Mouse (Mus musculus) frontal cortex, postnatal 36 days (tissue): ENCODE results near the gene Klhl32.
A peak's percentile ranks its signal among the peaks of the same experiment; 100 is the strongest.
"Not testable (repeated sequence)": the region's sequence is repeated elsewhere in the genome, so short reads cannot be mapped to it uniquely, and the experiment has no call there.

Experiments
- DNase-seq, 2 experiments: peaks; one replicate each; pipeline ENCODE4 v3.0.0; 2022; ENCODE audit warnings: low spot score in 2 of 2

Klhl32 gene

DNA sequence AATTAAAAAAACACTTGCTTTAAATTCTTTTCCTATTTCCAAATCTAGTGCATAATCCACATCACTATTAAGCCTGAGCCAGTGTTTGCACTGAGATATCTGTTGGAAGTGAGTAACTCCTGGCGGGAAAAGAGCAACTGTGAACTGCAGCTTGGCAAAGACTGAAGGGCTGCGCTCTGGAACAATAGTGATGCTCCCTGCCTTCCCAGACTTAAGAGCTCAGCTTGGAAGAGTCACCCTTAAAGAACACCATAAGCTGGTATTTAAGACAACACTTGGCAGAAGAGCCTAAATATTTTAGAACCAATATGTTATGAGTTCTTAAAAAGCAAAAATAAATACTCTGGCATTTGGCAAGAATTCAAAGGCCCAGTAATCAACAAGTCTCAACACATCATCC is 55.7 kb downstream of the Klhl32 start:
- DNase-seq: no peak

DNA sequence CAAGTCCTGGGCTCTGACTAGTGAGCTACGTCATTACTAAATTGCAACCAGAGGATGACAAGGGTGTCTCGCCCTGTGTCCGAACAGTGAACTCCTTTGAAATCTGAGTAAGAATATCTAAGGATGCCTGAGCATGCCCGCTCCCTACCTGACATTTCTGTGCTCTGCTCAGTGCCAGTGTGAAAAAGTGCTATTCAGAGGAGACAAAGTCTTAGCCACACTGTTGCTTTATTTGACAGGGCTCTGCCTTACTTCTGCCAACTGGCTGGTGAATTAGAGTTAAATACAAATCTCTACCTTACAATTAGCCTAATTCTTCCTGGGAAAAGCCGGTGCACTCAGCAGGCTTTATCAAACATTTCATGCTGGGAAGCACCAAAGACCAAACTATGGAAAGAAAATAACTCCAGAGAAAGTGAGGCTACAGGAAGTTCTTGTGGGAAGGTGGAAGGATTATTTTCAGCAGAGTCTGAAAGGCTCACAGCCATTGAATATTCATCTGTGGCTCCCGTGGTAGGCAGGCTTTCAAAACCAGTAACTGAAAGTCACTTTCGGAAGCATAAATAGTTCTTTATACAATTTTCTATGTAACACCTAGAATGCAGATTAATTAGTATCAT is 57.1 kb downstream of the Klhl32 start:
- peak in 1 of 2 experiments; percentile 11 for DNase-seq

DNA sequence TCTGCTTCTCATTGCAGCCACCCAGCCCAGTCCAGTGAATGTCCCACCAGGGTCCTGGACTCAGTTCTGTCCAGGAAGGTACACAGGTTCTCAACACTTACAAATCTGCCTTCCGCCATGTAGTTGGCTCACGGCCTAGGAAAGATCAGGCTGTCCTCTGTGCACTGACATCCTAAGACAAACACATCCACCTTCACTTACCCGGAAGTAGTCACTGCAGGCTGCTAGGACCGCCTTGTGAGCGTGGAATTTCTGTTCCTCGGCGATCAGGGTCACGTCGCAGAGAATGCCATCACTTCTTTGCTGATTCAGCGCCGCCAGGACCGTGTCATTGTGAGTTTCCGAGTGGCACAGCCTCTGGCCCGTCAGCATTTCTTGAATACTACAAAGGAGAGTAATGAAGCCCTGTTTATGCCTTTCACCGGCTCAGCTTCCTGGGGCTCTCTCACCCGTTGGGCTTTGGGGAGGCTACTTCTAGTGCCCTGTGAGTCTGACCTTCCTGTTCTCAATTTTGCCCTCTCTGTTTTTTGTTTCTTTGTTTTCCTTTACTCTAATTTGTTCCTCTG is 58.4 kb downstream of the Klhl32 start:
- DNase-seq: no peak

GRCm38 (mm10) chr4:24789331-24789730 is 61.6 kb downstream of the Klhl32 start:
- no peak for DNase-seq

- DNase-seq: no peak
Measured at GRCm38 (mm10) chr4:24785757-24786532, 65.0 kb downstream of the Klhl32 start.

- DNase-seq: no peak
Measured at GRCm38 (mm10) chr4:24765919-24766318, 85.0 kb downstream of the Klhl32 start.

- DNase-seq: no peak
Measured at GRCm38 (mm10) chr4:24765469-24765868, 85.5 kb downstream of the Klhl32 start.

DNA sequence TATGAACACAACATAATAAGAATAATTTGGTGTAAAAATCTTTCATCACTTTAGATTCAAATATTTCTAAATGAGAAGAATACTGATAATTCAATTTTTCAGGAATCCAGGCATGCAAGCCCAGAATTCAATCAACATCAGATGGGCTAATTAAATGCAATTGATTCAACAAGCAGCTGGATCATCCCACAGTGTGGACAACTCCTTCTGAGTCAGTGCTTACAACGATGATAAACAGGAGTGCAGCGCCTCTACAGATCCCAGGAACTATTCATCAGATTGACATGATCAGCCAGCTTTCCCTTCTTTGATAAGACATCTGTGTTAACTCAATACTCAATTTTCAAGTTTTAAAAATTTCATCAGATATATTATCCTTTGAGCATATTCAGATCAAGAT is 86.4 kb downstream of the Klhl32 start:
- DNase-seq: no peak

- no peak for DNase-seq
Measured at GRCm38 (mm10) chr4:24763451-24763850, 87.5 kb downstream of the Klhl32 start.

- peak in 1 of 2 experiments; percentile 16 for DNase-seq
Measured at GRCm38 (mm10) chr4:24758954-24759353, 92.0 kb downstream of the Klhl32 start.

GRCm38 (mm10) chr4:24752517-24753208 is 98.3 kb downstream of the Klhl32 start:
- DNase-seq: peak in 1 of 2 experiments; percentile 19

DNA sequence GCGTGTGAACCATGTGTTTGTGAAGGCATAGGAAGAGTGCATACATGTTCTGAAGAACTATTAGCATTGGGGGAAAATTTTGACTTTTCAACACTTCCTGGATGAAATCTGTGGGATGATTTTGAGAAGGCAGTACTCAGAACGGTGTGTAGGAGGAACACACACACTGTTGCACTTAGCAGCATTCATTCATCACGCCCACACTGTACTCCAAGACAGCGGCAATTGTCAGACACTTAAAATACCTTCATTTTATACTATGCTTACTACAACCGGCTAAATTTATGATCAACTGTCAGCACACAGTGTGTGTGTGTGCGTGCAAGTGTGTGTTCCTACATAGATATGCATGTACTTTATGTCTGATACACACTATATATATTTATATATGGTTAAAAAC is 113.8 kb downstream of the Klhl32 start:
- peak; percentile 17 to 52 for DNase-seq

DNA sequence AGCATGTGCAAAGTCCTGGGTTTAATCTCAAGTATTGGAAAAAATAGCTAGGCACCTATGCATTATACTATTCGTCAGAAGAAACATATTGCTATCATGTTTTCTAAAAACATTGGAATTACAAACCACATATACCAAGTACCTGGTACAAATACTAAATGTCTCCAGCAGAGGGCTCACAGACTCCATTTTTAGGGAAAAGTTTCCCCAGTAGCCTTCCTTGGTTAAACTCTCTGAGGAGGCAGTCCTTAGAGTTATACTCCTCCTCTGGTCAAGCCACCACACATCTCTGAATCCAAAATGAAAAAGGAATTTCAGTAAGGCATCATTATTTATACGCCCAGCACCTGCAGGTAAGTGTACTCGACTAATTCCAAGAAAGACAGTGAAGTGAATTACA is 130.1 kb downstream of the Klhl32 start:
- DNase-seq: peak; percentile 53 to 82

DNA sequence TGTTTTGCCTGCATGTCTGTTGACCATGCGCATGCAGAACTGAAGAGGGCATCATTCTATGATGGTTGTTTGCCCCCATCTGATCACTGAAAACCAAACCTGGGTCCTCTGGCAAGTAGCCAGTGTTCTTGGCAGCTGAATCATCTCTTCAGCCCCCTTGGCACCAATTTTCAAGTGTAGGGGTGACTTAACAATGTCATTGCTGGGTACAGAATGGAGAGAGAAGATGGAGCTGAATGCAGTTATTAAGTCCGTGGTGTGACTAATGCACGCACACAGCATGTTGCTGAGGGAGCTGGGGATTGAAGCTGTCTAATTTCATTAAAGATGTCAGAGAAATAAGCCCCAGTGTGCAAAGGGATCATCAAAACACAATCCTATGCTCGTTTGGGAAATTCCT is 135.4 kb downstream of the Klhl32 start:
- DNase-seq: no peak

GRCm38 (mm10) chr4:24714367-24714766 is 136.6 kb downstream of the Klhl32 start:
- no peak for DNase-seq

DNA sequence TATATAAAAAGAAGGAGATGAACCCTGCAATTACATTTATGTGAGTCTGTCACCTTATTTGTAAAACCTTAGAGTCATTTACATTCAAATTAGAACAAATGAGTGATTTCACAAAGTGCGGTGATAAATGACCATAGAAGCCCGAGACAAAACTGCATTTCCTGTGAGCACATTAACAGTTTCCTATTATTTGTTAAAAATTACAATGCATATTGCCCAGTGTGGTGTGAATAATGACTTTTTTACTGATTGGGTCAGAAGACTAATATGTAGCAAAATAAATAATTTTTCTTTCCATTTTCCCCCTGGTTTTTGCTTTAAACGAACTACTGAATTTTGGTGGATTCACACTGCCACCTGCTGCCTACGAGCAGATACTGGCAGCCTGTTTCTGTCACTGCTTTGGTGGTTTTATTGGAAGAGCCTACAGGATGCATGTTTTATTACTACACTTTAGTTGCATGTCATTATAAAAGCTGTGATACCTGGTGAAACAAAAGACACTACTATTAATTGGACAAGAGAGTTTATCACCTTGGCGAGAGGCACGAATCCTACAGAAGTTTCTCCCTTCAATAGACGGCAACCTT is 152.3 kb downstream of the Klhl32 start:
- peak in 1 of 2 experiments; percentile 51 for DNase-seq

DNA sequence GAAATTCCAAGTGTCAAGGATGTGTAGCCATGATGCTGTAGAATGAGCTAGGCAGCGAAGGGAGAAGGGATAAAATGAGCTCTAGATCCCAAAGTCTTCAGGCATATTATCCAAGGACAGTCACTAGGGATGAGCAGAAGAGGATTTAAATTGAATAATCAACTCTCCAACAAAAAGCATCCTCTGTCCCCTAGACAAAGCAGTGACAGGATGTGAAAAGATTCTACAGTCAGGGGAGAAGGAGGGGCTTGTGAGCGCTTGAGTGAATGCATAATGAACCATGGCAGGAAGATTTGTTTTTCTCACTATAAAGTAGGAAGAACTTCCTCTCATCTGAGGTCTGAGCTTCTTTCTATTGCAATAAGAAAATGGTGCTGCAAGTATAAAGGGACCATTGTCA is 170.8 kb downstream of the Klhl32 start:
- no peak for DNase-seq

- DNase-seq: peak in 1 of 2 experiments; percentile 23
Measured at GRCm38 (mm10) chr4:24670007-24670406, 180.9 kb downstream of the Klhl32 start.

GRCm38 (mm10) chr4:24659218-24659617 is 191.7 kb downstream of the Klhl32 start:
- DNase-seq: peak in 1 of 2 experiments; percentile 20

DNA sequence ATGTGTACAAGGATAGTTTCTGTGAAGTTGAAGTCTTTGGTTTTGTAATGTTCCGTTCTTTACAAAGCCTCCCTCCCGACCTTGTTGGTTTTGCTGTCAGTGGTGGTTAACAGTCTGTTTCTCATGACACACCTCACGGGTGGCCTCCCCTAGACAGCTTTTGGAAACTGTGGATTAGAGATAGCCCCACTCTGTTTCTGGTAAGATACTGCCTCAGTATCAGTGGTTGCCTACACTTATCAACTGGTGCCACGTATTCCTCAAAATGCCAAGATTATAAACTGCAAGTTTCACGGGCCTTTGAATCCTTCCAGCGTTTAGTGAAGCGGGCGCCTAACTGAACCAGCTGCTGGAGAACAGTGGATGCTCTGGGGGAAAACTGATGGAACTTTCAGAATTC is 206.2 kb downstream of the Klhl32 start:
- DNase-seq: not testable (repeated sequence)

- no peak for DNase-seq
Measured at GRCm38 (mm10) chr4:24642306-24642705, 208.6 kb downstream of the Klhl32 start.
